Mouse (Mus musculus): ENCODE data around the gene Bmpr2.

- no peak for TF ChIP-seq CTCF (IDR thresholded peaks at IDR 0.05; ENCODE audit: extremely low read depth, insufficient read depth, insufficient read length, insufficient replicate concordance)
- no peak for TF ChIP-seq POLR2A (IDR thresholded peaks at IDR 0.05; ENCODE audit: low read depth, low read length)
Measured at GRCm38 (mm10) chr1:59749047-59749446, 14.2 kb upstream of the Bmpr2 start.

Measured in spleen, adult 2 months (tissue).